14 mouse cellular contexts compared by ENCODE assay signal in genomic region chr13:56471951-56472350, GRCm38 (mm10). TPM values are rescaled to one million over a fixed set of nuclear protein-coding genes. Genes with fewer than 3 reads are reported as not detected.
DNase-seq lines count a peak whose midpoint lies in the region; ATAC-seq and TF ChIP-seq lines count a peak whose summit lies in the region.
"Had no signal": no experiment of that assay in that cellular context is flagged by ENCODE, and none has a peak within 500 bp of the region (broad histone marks: within the 10 kb centered on the region; RNA-seq: fewer than 3 reads in every experiment).

No protein-coding gene starts in this region.

- H3K27ac ChIP-seq in midbrain, postnatal 0 days (ENCODE audit: low read depth, low read length) = no peak overlapping the region
- no peak overlapping the region for H3K27ac ChIP-seq in midbrain, embryonic 11.5 days (ENCODE audit: low read depth, low read length)
- 0 out of 2 replicates have a peak overlapping the region, but pooled peaks have one; percentile 33 for H3K27ac ChIP-seq in neural tube, embryonic 15.5 days (replicated peaks)
- H3K27ac ChIP-seq: embryonic facial prominence, embryonic 12.5 days; liver, embryonic 13.5 days; neural tube, embryonic 12.5 days had no signal

- no peaks in the 10 kb centered on the region for H3K4me1 ChIP-seq in midbrain, postnatal 0 days (ENCODE audit: insufficient read depth, low read length)
- H3K4me1 ChIP-seq in midbrain, embryonic 11.5 days (ENCODE audit: control insufficient read depth, insufficient read depth, low read length) = no peaks in the 10 kb centered on the region
- peaks cover 10% of the 10 kb centered on the region for H3K4me1 ChIP-seq in neural tube, embryonic 15.5 days
- H3K4me1 ChIP-seq: embryonic facial prominence, embryonic 12.5 days; liver, embryonic 13.5 days; neural tube, embryonic 12.5 days had no signal

- peak; percentile 49 for DNase-seq in adrenal gland, postnatal 10 days
- DNase-seq in adrenal gland, adult 8-10 months = no peak
- DNase-seq in midbrain, postnatal 0 days (ENCODE audit: low spot score) = peak; percentile 39
- no peak for DNase-seq in midbrain, embryonic 11.5 days (ENCODE audit: low spot score, missing footprints)
- peak; percentile 62 for DNase-seq in kidney, postnatal 10 days
- no peak for DNase-seq in thymus, postnatal 36 days
- DNase-seq: liver, embryonic 13.5 days had no signal

- no peak overlapping the region for H3K9ac ChIP-seq in midbrain, postnatal 0 days (replicated peaks; ENCODE audit: low read length, poor library complexity, severe bottlenecking)
- H3K9ac ChIP-seq in midbrain, embryonic 11.5 days (ENCODE audit: low read length) = no peak overlapping the region
- no peak overlapping the region for H3K9ac ChIP-seq in neural tube, embryonic 15.5 days (replicated peaks)
- H3K9ac ChIP-seq: embryonic facial prominence, embryonic 12.5 days; liver, embryonic 13.5 days; neural tube, embryonic 12.5 days had no signal

- no peak overlapping the region for H3K4me2 ChIP-seq in midbrain, postnatal 0 days (ENCODE audit: low read depth, low read length, poor library complexity, severe bottlenecking)
- no peak overlapping the region for H3K4me2 ChIP-seq in midbrain, embryonic 11.5 days
- H3K4me2 ChIP-seq in neural tube, embryonic 15.5 days = no peak overlapping the region
- H3K4me2 ChIP-seq: embryonic facial prominence, embryonic 12.5 days; liver, embryonic 13.5 days; neural tube, embryonic 12.5 days had no signal

- ATAC-seq in midbrain, postnatal 0 days (ENCODE audit: low FRiP score) = no peak
- ATAC-seq in midbrain, embryonic 11.5 days (ENCODE audit: low FRiP score) = no peak
- ATAC-seq in neural tube, embryonic 15.5 days (ENCODE audit: low FRiP score) = no peak
- no peak for ATAC-seq in megakaryocyte, adult 5-6 weeks (ENCODE audit: poor library complexity, severe bottlenecking)
- ATAC-seq: Patski had no signal

- H3K27me3 ChIP-seq in midbrain, postnatal 0 days (ENCODE audit: insufficient read depth, low read length) = no peaks in the 10 kb centered on the region
- no peaks in the 10 kb centered on the region for H3K27me3 ChIP-seq in midbrain, embryonic 11.5 days (ENCODE audit: control insufficient read depth, insufficient read depth, low read length)
- no peaks in the 10 kb centered on the region for H3K27me3 ChIP-seq in neural tube, embryonic 15.5 days (replicated peaks)
- H3K27me3 ChIP-seq: embryonic facial prominence, embryonic 12.5 days; liver, embryonic 13.5 days; neural tube, embryonic 12.5 days; Patski had no signal

- no peak for TF ChIP-seq CTCF in midbrain, postnatal 0 days (IDR thresholded peaks at IDR 0.05)

- H3K9me3 ChIP-seq in midbrain, postnatal 0 days (ENCODE audit: low read length) = no peaks in the 10 kb centered on the region
- H3K9me3 ChIP-seq in midbrain, embryonic 11.5 days (ENCODE audit: control insufficient read depth, low read length) = no peaks in the 10 kb centered on the region
- H3K9me3 ChIP-seq in neural tube, embryonic 15.5 days (replicated peaks) = no peaks in the 10 kb centered on the region
- H3K9me3 ChIP-seq: embryonic facial prominence, embryonic 12.5 days; liver, embryonic 13.5 days; neural tube, embryonic 12.5 days had no signal

- no peaks in the 10 kb centered on the region for H3K36me3 ChIP-seq in midbrain, postnatal 0 days (ENCODE audit: insufficient read depth, low read length)
- H3K36me3 ChIP-seq in midbrain, embryonic 11.5 days (ENCODE audit: control insufficient read depth, insufficient read depth, low read length) = no peaks in the 10 kb centered on the region
- no peaks in the 10 kb centered on the region for H3K36me3 ChIP-seq in neural tube, embryonic 15.5 days
- H3K36me3 ChIP-seq: embryonic facial prominence, embryonic 12.5 days; liver, embryonic 13.5 days; neural tube, embryonic 12.5 days had no signal

- 56% methylated on average over 9 of the region's 9 CpGs for WGBS in midbrain, postnatal 0 days
- WGBS in midbrain, embryonic 11.5 days = 73% methylated on average over 9 of the region's 9 CpGs
- WGBS in neural tube, embryonic 15.5 days = 51% methylated on average over 9 of the region's 9 CpGs

- H3K4me3 ChIP-seq in midbrain, postnatal 0 days (ENCODE audit: low read depth, low read length) = no peak overlapping the region
- H3K4me3 ChIP-seq in midbrain, embryonic 11.5 days (ENCODE audit: low read depth, low read length) = no peak overlapping the region
- no peak overlapping the region for H3K4me3 ChIP-seq in neural tube, embryonic 15.5 days (replicated peaks)
- H3K4me3 ChIP-seq: embryonic facial prominence, embryonic 12.5 days; liver, embryonic 13.5 days; neural tube, embryonic 12.5 days had no signal

RNA-seq across cellular contexts. Expression of gene Il9, which starts 10.1 kb away (rescaled TPM):
- total RNA-seq in adrenal gland, postnatal 10 days (2021) = not detected
- not detected for total RNA-seq in adrenal gland, adult 8-10 months (2022)
- not detected in 2 replicates for total RNA-seq in midbrain, postnatal 0 days (2014; rRNA removed)
- not detected in 2 replicates for polyA plus RNA-seq in midbrain, postnatal 0 days (2015; fragmentation: Nextera tagmentation; extraction: Ambion mirVana)
- polyA plus RNA-seq in midbrain, embryonic 11.5 days (2014; fragmentation: Nextera tagmentation; extraction: Ambion mirVana) = not detected in 2 replicates
- not detected in 2 replicates for polyA plus RNA-seq in neural tube, embryonic 15.5 days (2015; fragmentation: Nextera tagmentation; extraction: Ambion mirVana)
- not detected in 2 replicates for total RNA-seq in megakaryocyte, adult 5-6 weeks (2015)
- total RNA-seq in megakaryocyte, adult 5-6 weeks (2017) = not detected in 2 replicates
- total RNA-seq: left cerebral cortex, adult 18-20 months had no signal
- polyA plus RNA-seq: embryonic facial prominence, embryonic 12.5 days; hindbrain, embryonic 11.5 days; liver, embryonic 13.5 days; neural tube, embryonic 12.5 days; Patski had no signal

RNA-seq across cellular contexts. Expression of gene Slc25a48, which starts 33.8 kb away (rescaled TPM):
- total RNA-seq in adrenal gland, postnatal 10 days (2021) = 1 to 10 TPM; 4.1 to 4.5 TPM
- total RNA-seq in adrenal gland, adult 8-10 months (2022) = 1 to 10 TPM in 3 of 4 experiments, under 1 TPM in 1; 0.55 to 2.5 (median 1.4) TPM
- total RNA-seq in midbrain, postnatal 0 days (2014; rRNA removed) = 0.05 and 0.28 TPM in 2 replicates
- polyA plus RNA-seq in midbrain, postnatal 0 days (2015; fragmentation: Nextera tagmentation; extraction: Ambion mirVana) = 0.04 TPM in 1 of 2 replicates, not detected in the other
- not detected in 2 replicates for polyA plus RNA-seq in midbrain, embryonic 11.5 days (2014; fragmentation: Nextera tagmentation; extraction: Ambion mirVana)
- 0.05 and 0.06 TPM in 2 replicates for polyA plus RNA-seq in neural tube, embryonic 15.5 days (2015; fragmentation: Nextera tagmentation; extraction: Ambion mirVana)
- total RNA-seq in megakaryocyte, adult 5-6 weeks (2015) = not detected in 2 replicates
- not detected in 2 replicates for total RNA-seq in megakaryocyte, adult 5-6 weeks (2017)
- polyA plus RNA-seq: neural tube, embryonic 12.5 days had no signal

RNA-seq across cellular contexts. Expression of gene Gm3045, which starts 45.6 kb away (rescaled TPM):
- total RNA-seq in adrenal gland, postnatal 10 days (2021) = not detected
- not detected for total RNA-seq in adrenal gland, adult 8-10 months (2022)
- total RNA-seq in midbrain, postnatal 0 days (2014; rRNA removed) = not detected in 2 replicates
- polyA plus RNA-seq in midbrain, postnatal 0 days (2015; fragmentation: Nextera tagmentation; extraction: Ambion mirVana) = not detected in 2 replicates
- not detected in 2 replicates for polyA plus RNA-seq in midbrain, embryonic 11.5 days (2014; fragmentation: Nextera tagmentation; extraction: Ambion mirVana)
- not detected in 2 replicates for polyA plus RNA-seq in neural tube, embryonic 15.5 days (2015; fragmentation: Nextera tagmentation; extraction: Ambion mirVana)
- not detected in 2 replicates for total RNA-seq in megakaryocyte, adult 5-6 weeks (2015)
- not detected in 2 replicates for total RNA-seq in megakaryocyte, adult 5-6 weeks (2017)
- total RNA-seq: left cerebral cortex, adult 18-20 months had no signal
- polyA plus RNA-seq: embryonic facial prominence, embryonic 12.5 days; hindbrain, embryonic 11.5 days; liver, embryonic 13.5 days; neural tube, embryonic 12.5 days; Patski had no signal

RNA-seq across cellular contexts. Expression of gene Fbxl21, which starts 50.3 kb away (rescaled TPM):
- 1 to 10 TPM; 2.5 to 4.5 TPM for total RNA-seq in adrenal gland, postnatal 10 days (2021)
- 1 to 10 TPM; 5.8 to 7.5 (median 6.2) TPM for total RNA-seq in adrenal gland, adult 8-10 months (2022)
- total RNA-seq in midbrain, postnatal 0 days (2014; rRNA removed) = 5.5 and 7.2 TPM in 2 replicates
- 3.4 and 4.3 TPM in 2 replicates for polyA plus RNA-seq in midbrain, postnatal 0 days (2015; fragmentation: Nextera tagmentation; extraction: Ambion mirVana)
- polyA plus RNA-seq in midbrain, embryonic 11.5 days (2014; fragmentation: Nextera tagmentation; extraction: Ambion mirVana) = 1.9 and 3.0 TPM in 2 replicates
- 3.0 and 4.4 TPM in 2 replicates for polyA plus RNA-seq in neural tube, embryonic 15.5 days (2015; fragmentation: Nextera tagmentation; extraction: Ambion mirVana)
- total RNA-seq in megakaryocyte, adult 5-6 weeks (2015) = not detected in 2 replicates
- not detected in 2 replicates for total RNA-seq in megakaryocyte, adult 5-6 weeks (2017)

Comparison
In these comparisons a context has a peak if more than half of its experiments do, and no peak if none do; other contexts are left out.
1. DNase-seq: peak in adrenal gland, postnatal 10 days (single experiment), midbrain, postnatal 0 days (single experiment) and kidney, postnatal 10 days (single experiment); none in adrenal gland, adult 8-10 months (single experiment), midbrain, embryonic 11.5 days (single experiment) and thymus, postnatal 36 days (0 of 2).